Mouse (Mus musculus): ENCODE measurements around the gene Cpsf4l. TPM values are rescaled to one million over a fixed set of nuclear protein-coding genes. Genes with fewer than 3 reads are reported as not detected.

Cpsf4l gene
- polyA plus RNA-seq, 1 experiment: 0.84 TPM

DNA sequence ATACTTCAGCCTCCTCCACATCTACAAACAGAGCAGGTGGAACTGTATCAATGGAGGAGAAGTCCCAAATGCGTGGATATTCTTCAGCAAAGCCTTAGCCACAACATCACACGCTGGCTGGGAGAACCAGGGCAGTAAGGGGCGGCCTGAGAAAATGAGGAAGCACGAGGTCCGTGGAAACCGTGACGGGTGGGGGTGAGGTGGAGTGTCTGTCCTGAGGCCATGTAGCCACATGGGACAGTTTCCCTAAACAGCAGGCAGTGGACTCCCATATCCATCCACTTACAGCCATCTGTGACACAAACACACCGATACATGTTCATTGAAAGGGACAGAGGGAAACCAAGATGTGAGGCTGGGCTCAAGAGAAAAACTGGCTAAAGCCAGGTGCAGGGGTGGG, 28.1 kb upstream of the Cpsf4l start:
- H3K27ac ChIP-seq (ENCODE audit: control insufficient read depth, insufficient read depth, low read length): no peak overlapping the region
- no peak overlapping the region for H3K4me3 ChIP-seq (ENCODE audit: control insufficient read depth, insufficient read depth, low read length)
- no peaks in the 10 kb centered on the region for H3K27me3 ChIP-seq (ENCODE audit: control insufficient read depth, insufficient read depth, low read length)
- no peaks in the 10 kb centered on the region for H3K36me3 ChIP-seq (ENCODE audit: control insufficient read depth, insufficient read depth, low read length)
- no peak for DNase-seq
- 46% methylated on average over 8 of the region's 8 CpGs for WGBS
- TF ChIP-seq POLR2A (IDR thresholded peaks at IDR 0.05; ENCODE audit: control insufficient read depth, extremely low read depth, insufficient read depth, low read length, poor library complexity) (no peak), CTCF (IDR thresholded peaks at IDR 0.05; ENCODE audit: borderline replicate concordance, control insufficient read depth, extremely low read depth, insufficient read depth, low read length, poor library complexity) (no peak)
- peaks cover 30% of the 10 kb centered on the region for H3K4me1 ChIP-seq (replicated peaks; ENCODE audit: control insufficient read depth, insufficient read depth, low read length)

DNA sequence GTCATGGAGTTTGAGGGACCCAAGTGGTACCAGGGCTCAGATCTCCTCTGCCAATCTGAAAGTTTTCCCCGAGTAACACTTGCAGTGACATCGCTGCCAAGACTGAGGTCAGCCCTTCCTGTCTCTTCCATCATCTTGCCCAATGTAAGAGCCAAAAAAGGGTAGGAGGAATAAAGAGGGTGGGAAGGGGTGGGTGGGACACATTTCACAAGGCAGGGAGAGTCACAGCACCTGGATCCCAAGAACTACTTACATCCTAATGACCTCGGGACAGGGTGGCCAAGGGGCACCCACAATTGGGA, 27.7 kb upstream of the Cpsf4l start:
- Histone ChIP-seq H3K36me3 (ENCODE audit: control insufficient read depth, insufficient read depth, low read length) (no peaks in the 10 kb centered on the region), H3K27me3 (ENCODE audit: control insufficient read depth, insufficient read depth, low read length) (no peaks in the 10 kb centered on the region), H3K4me3 (ENCODE audit: control insufficient read depth, insufficient read depth, low read length) (no peak overlapping the region), H3K4me1 (replicated peaks; ENCODE audit: control insufficient read depth, insufficient read depth, low read length) (peaks cover 30% of the 10 kb centered on the region), H3K27ac (ENCODE audit: control insufficient read depth, insufficient read depth, low read length) (no peak overlapping the region)
- no peak for TF ChIP-seq CTCF (IDR thresholded peaks at IDR 0.05; ENCODE audit: borderline replicate concordance, control insufficient read depth, extremely low read depth, insufficient read depth, low read length, poor library complexity)
- no peak for TF ChIP-seq POLR2A (IDR thresholded peaks at IDR 0.05; ENCODE audit: control insufficient read depth, extremely low read depth, insufficient read depth, low read length, poor library complexity)
- DNase-seq: no peak
- 74% methylated on average over 3 of the region's 3 CpGs for WGBS

DNA sequence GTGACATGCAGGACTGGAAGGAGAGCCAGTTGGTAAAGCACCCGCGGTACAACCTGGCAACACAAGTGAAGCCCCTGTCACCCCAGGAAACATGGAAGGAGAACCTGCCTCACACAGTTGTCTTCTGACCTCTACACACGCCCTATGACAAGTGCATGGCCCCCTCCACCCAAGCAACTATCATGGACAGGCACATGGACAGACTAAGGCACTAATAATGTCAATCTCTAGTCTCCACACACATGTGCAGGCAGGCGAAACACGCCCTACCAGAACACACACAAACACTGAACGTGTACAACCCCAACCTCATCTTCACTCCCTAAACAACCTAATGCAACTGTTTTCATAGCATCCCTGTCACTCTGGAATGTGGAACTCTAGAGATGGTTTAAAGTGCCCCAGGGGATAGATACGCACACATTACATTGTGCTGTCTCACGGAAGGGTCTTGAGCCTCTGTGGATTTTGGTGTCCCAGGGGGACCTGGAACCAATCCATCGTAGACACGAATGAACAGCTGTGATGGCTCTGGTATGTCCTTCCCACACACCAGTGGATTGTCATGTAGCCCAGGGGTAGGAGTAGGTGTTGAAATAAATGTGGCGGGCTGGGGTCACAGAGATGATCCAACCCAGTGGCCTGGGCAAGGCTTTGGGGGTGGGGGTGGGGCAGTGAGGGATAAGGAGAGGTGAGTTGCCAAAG, 27.2 kb upstream of the Cpsf4l start:
- H3K4me3 ChIP-seq (ENCODE audit: control insufficient read depth, insufficient read depth, low read length): no peak overlapping the region
- no peaks in the 10 kb centered on the region for H3K36me3 ChIP-seq (ENCODE audit: control insufficient read depth, insufficient read depth, low read length)
- H3K27me3 ChIP-seq (ENCODE audit: control insufficient read depth, insufficient read depth, low read length): no peaks in the 10 kb centered on the region
- H3K4me1 ChIP-seq (replicated peaks; ENCODE audit: control insufficient read depth, insufficient read depth, low read length): peaks cover 26% of the 10 kb centered on the region
- no peak for TF ChIP-seq CTCF (IDR thresholded peaks at IDR 0.05; ENCODE audit: borderline replicate concordance, control insufficient read depth, extremely low read depth, insufficient read depth, low read length, poor library complexity)
- no peak for TF ChIP-seq POLR2A (IDR thresholded peaks at IDR 0.05; ENCODE audit: control insufficient read depth, extremely low read depth, insufficient read depth, low read length, poor library complexity)
- no peak overlapping the region for H3K27ac ChIP-seq (ENCODE audit: control insufficient read depth, insufficient read depth, low read length)
- no peak for DNase-seq
- WGBS: 97% methylated on average over 11 of the region's 11 CpGs

DNA sequence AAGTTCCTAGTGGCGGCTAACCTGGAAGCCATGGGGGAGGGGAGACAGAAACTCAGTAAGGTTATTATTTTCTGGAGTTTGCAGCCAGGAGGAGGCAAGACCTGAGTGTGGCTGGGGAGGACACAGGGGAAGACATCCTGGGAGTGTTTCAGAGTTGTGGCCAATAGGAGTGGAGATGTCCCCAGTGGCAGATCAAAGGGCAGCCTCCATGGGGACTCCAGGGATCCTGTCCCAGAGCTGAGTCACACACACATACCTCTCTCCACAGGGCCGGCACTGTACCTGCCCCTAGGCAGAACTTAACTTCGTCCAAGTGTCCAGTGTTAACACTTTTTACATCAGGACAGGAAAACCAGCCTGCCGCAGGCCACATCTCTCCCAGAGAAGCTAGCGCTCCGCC, 25.3 kb upstream of the Cpsf4l start:
- H3K4me1 ChIP-seq (replicated peaks; ENCODE audit: control insufficient read depth, insufficient read depth, low read length): peaks cover 26% of the 10 kb centered on the region
- no peak for TF ChIP-seq CTCF (IDR thresholded peaks at IDR 0.05; ENCODE audit: borderline replicate concordance, control insufficient read depth, extremely low read depth, insufficient read depth, low read length, poor library complexity)
- TF ChIP-seq POLR2A (IDR thresholded peaks at IDR 0.05; ENCODE audit: control insufficient read depth, extremely low read depth, insufficient read depth, low read length, poor library complexity): no peak
- no peak for DNase-seq
- no peaks in the 10 kb centered on the region for H3K27me3 ChIP-seq (ENCODE audit: control insufficient read depth, insufficient read depth, low read length)
- H3K36me3 ChIP-seq (ENCODE audit: control insufficient read depth, insufficient read depth, low read length): no peaks in the 10 kb centered on the region
- H3K27ac ChIP-seq (ENCODE audit: control insufficient read depth, insufficient read depth, low read length): no peak overlapping the region
- H3K4me3 ChIP-seq (ENCODE audit: control insufficient read depth, insufficient read depth, low read length): no peak overlapping the region
- WGBS: 95% methylated on average over 6 of the region's 6 CpGs

GRCm38 (mm10) chr11:113733631-113734364, 24.0 kb upstream of the Cpsf4l start:
- no peaks in the 10 kb centered on the region for H3K27me3 ChIP-seq (ENCODE audit: control insufficient read depth, insufficient read depth, low read length)
- H3K36me3 ChIP-seq (ENCODE audit: control insufficient read depth, insufficient read depth, low read length): no peaks in the 10 kb centered on the region
- DNase-seq: no peak
- 94% methylated on average over 6 of the region's 6 CpGs for WGBS
- no peak overlapping the region for H3K4me3 ChIP-seq (ENCODE audit: control insufficient read depth, insufficient read depth, low read length)
- TF ChIP-seq CTCF (IDR thresholded peaks at IDR 0.05; ENCODE audit: borderline replicate concordance, control insufficient read depth, extremely low read depth, insufficient read depth, low read length, poor library complexity) (no peak), POLR2A (IDR thresholded peaks at IDR 0.05; ENCODE audit: control insufficient read depth, extremely low read depth, insufficient read depth, low read length, poor library complexity) (no peak)
- H3K4me1 ChIP-seq (replicated peaks; ENCODE audit: control insufficient read depth, insufficient read depth, low read length): peaks cover 17% of the 10 kb centered on the region
- H3K27ac ChIP-seq (ENCODE audit: control insufficient read depth, insufficient read depth, low read length): no peak overlapping the region

GRCm38 (mm10) chr11:113731945-113732612, 22.3 kb upstream of the Cpsf4l start:
- H3K4me1 ChIP-seq (replicated peaks; ENCODE audit: control insufficient read depth, insufficient read depth, low read length): peaks cover 8% of the 10 kb centered on the region; the same call in 1 of the 2 replicates
- no peak overlapping the region for H3K27ac ChIP-seq (ENCODE audit: control insufficient read depth, insufficient read depth, low read length)
- 93% methylated on average over 10 of the region's 10 CpGs for WGBS
- H3K36me3 ChIP-seq (ENCODE audit: control insufficient read depth, insufficient read depth, low read length): peaks cover 5% of the 10 kb centered on the region; the same call in 1 of the 2 replicates
- DNase-seq: no peak
- H3K27me3 ChIP-seq (ENCODE audit: control insufficient read depth, insufficient read depth, low read length): no peaks in the 10 kb centered on the region
- no peak overlapping the region for H3K4me3 ChIP-seq (ENCODE audit: control insufficient read depth, insufficient read depth, low read length)
- TF ChIP-seq CTCF (IDR thresholded peaks at IDR 0.05; ENCODE audit: borderline replicate concordance, control insufficient read depth, extremely low read depth, insufficient read depth, low read length, poor library complexity) (no peak), POLR2A (IDR thresholded peaks at IDR 0.05; ENCODE audit: control insufficient read depth, extremely low read depth, insufficient read depth, low read length, poor library complexity) (no peak)
